Mouse (Mus musculus) erythroblast, embryonic 14.5 days (primary cell): ENCODE measurements at regions not wholly inside any gene's neighbourhood (a gene's known extent, or its start where the extent isn't known, plus 50 kb on each side); places are given as distances from the start of the nearest gene placed in this dataset.

Source experiments
- GATA1 ChIP-seq: IDR thresholded peaks from 2 replicates; pipeline ENCODE4 v1.6.1; 2012; ENCODE audit warnings: low read length, inconsistent platforms, mixed read lengths
- TAL1 ChIP-seq: IDR thresholded peaks from 3 replicates; pipeline ENCODE4 v1.6.1; 2012; ENCODE audit warnings: low read length, inconsistent platforms, mixed read lengths

DNA sequence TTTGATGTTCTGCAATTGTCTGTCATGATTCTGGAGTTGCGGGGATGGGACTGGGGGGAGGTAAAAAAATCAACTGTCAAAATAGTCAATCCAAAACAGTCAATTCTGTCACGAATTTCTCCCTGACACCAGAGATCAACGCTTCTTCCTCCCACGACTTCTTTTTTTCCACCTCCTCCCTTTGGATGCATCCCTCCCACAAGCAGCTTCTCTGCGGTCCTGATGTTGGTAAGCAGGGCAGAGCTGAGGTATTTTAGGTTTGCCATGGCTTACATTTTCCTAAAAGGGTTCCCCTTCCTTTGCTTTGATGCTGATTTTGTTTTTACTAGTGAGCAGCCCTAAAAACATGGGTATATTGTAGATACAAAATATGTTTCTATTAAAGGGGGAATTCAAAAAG lies 209.7 kb downstream of the Cd47 start:
- no peak for TF ChIP-seq TAL1
- TF ChIP-seq GATA1: no peak
